Mouse (Mus musculus) layer of hippocampus, postnatal 36 days (tissue): ENCODE measurements around the gene Tmem254b. TPM values are rescaled to one million over a fixed set of nuclear protein-coding genes. Genes with fewer than 3 reads are reported as not detected.
"Not testable (repeated sequence)": the region's sequence is repeated elsewhere in the genome, so short reads cannot be mapped to it uniquely, and the experiment has no call there.

Experiments used
- DNase-seq, 2 experiments: peaks; one replicate each; pipeline ENCODE4 v3.0.0; 2022
- total RNA-seq, 2 experiments: library from RNA; stranded (reverse); gene quantifications; 2 replicates each; pipeline ENCODE4 v1.2.3; 2021

The Tmem254b gene
- total RNA-seq = 10 to 100 TPM; 15.0 to 16.8 TPM

DNA sequence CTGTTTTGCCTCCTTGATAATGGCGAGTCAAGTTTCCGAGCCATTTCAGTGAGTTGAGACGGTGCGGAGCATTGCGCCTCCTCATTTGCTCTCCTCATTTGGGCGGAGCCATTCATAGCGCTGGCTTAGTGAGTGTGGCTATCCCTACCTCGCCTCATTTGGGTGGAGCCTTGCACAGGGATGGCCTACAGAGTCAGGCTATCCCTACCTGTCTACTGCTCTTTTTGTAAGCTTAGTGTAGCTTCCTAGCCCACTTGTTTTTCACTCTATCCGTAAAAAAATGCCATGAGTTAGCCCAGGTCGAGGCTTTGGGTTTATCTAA, at the start of gene Tmem254b:
Tmem254b (minus strand) TSS at position 116 of the 322 bp plus-strand sequence.
- DNase-seq = not testable (repeated sequence)

DNA sequence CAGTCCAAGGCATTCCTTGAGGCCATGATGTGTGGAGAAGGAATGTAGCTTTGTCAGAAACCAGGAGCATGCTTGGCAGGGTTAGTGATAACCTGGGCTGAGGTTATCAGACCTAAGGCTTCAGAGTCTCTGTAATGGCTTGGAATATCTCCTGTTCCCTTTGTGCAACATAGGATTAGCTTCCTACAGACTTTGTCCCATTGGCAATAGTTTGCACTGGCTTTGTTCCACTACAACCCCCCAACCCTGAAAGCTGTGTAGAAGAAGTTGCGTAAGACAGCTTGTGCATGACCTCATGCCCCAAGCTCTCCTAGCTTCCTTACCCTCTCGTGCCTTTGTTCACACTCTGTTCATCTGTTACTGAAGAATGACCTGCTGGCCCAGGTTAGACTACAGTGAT, 30.3 kb upstream of the Tmem254b start:
- not testable (repeated sequence) for DNase-seq

DNA sequence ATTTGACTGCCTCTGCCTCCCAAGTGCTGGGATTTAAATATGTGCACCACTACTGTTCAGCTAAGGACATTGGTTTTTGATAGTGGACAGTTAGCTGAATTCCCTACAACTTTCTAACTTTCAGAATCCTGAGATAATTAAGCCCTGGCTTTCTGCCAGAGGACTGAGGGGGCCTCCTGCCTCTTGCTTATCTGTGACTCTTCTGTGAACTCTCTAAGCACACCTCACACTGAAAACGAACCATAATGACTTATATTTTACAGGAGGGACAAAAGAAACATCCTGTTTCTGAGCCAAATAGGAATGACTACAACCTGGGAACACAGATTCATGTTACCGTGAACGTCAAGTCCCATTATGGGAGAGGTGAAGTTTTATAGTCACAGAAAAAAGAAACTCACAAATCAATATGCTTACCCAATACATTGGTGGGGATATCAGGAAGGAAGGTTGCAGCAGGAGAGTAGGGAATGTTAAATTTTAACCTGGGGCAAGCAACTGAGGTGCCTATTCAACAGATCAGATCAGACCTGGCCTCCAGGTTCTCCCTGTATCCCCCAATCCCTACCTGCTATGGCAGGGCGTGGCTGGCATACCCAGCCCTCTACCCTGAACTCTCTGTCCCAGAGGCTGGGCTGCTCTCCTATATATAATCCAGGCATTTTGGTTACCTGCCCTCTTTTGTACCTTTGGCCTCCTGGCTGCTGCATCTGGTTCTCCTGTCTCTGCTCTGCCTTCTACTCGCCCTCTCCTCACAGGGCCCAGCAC, 9.6 kb upstream of the Tmem254b start:
- not testable (repeated sequence) for DNase-seq

DNA sequence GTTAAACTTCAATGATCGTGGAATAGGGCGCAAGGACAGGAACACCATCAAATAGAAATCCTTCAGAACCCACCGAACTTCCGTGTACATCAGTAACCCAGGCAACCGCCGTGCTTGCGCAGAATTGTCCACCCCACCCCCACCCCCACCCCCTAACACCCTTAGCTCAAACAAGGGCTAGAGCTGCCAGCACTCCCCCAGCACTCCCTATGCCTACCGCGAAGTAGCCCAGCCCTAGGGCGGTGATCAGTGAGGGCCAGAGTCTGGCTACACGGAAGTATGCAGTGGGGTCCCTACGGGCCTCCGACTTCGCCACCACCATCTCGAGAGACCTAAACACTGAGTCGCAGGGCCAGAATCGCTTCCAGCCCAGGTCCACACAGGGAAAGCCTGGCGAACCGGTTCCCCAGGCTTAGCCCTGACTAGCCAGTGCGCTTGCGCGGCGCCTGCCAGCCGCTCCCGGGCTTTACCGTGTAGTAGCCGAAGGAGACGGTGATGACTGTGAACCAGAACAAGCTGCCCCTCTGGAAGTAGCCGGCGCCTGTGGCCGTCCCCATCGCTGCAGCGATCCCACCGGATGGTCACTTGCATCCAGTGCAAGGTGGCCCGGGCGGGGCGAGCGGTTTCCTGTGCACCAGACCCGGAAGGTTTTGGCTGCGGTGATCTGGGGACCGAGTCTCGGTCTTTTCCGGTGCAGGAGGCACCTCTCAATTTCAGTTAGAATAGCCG, 480 bp downstream of the Tmem254b start:
- not testable (repeated sequence) for DNase-seq

DNA sequence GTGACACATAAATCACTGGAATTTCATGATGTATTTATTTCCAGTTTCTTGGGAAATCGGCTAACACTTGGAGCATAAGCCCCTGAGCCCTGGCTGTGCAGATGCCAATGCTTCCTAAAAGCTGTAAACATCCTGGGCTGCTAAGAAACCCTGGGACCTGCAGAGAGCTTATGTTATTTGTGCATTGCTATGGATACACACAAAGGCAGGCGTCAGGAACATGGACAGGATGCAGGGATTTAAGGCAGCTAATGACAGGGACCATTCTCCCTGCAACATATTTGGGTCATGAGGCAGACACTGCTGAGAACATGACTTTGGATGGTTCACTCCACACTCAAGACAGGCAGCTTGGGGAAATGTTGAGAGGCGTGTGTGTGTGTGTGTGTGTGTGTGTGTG, 9.0 kb downstream of the Tmem254b start:
- not testable (repeated sequence) for DNase-seq

DNA sequence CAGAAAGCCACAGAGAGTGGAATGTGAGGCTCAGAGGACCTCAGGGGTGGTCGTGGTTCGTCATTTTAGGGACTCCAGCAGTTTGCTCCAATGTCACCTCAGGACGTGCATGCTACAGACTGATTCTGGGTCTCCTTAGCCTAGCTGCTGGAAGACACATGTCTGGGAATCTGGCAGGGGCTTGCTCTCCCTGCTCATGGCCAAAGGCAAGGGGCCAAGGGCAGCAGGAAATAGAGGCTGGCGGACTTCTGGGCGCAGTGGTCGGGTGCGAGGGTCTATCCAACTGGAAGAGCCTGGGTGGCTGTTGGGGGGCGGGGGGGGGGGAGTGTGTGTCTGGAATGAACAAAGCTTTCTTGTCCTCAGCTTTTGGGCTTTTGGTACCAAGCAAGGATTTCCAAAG, 18.5 kb downstream of the Tmem254b start:
- not testable (repeated sequence) for DNase-seq

DNA sequence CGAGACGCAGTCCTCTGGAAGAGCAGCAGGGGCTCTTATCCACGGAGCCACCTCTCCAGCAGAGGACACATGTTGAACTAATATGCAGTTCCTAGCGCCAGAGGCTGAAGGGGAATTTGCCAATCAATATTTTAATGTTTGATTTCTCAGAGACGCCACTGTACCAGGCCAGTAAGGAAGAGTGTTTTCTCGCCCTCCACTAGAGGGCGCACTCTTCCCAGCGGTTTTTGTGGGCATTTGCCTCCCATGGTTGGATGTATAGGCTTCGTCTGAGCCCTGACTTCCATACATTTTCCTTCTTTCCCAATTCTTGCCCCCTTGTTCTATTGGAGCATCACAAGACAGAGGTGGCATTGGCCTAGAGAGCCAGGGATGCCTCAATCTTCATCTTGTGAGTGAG, 20.2 kb downstream of the Tmem254b start:
- DNase-seq = not testable (repeated sequence)

DNA sequence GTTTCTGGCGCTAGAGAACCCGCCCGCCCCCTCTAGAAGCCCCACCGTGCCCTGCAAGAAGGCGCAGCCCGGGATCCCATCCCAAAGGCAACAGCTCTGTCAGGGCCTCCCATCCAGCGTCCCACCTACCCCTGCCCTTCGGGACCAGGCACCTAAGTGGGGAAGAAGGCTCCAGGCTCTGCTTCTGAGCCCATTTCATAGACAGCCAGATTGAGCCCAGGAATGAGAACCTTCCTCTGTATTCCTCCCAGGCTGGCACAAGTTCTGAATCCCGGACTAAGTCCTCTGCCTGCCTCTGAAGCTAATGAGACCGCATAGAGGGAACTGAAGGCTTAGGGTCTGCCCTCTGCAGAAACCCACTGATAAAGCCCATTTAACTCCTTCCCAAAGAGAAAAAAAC, 24.5 kb downstream of the Tmem254b start, which contains the start of gene Plac9b:
Plac9b (minus strand) TSS at position 101 of the 400 bp plus-strand sequence.
- not testable (repeated sequence) for DNase-seq

DNA sequence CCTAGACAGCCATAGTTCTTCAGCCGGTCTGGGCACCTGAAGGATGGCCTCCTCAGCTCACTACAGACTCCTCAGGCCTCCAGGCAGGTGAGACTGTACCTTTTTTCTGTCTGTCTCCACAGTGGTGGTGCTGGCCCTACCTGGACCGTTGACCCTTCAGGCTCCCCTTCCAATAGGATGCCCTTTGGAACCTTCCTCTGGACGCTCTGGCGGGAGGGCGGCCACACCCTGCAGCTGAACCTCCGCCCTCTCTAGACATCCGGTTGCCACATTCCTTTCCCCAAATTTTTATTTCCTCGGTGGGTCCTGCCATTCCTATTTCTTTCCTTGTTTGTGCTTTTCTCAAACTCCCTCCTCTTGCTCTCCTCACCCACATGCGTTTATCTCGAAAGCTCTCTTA, 25.2 kb downstream of the Tmem254b start:
- DNase-seq = not testable (repeated sequence)

DNA sequence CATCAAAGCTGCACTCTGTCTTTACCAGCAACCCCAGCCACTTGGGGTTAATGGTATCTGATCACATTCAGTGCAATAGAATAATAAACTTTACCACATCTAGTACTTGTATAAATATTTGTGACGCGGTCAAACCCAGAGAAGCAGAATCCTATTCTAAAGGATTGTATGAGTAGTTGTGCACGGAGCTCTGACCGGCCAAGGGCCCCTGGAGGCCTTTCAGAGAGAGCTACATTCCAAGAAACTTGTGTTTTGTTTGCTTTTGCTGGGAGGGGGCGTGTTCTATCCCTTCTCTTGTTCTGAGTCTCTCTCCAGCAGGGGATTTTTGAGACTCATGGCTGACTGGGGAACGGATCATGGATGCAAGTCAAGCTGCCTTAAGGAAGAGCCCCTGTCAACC, 31.8 kb downstream of the Tmem254b start:
- not testable (repeated sequence) for DNase-seq

DNA sequence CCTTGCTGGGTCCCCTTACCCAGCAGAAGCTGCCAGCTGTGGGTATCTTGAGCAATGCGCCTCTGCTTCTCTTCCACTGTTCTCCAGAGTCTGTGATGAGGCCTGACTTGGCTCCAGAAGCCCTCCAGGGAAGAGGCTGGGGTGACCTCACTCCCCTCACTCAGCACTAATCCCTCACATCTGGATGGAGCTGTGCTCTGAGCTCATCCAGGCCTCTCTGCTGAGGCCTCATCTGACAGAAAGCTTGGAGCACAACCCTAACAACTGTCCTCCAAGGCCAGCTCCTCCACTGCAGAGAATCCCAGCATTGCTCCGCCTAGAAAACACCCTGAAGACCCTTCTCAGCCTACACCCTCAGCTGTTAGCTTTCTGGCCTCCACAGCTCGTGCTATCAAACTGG, 32.9 kb downstream of the Tmem254b start:
- not testable (repeated sequence) for DNase-seq

DNA sequence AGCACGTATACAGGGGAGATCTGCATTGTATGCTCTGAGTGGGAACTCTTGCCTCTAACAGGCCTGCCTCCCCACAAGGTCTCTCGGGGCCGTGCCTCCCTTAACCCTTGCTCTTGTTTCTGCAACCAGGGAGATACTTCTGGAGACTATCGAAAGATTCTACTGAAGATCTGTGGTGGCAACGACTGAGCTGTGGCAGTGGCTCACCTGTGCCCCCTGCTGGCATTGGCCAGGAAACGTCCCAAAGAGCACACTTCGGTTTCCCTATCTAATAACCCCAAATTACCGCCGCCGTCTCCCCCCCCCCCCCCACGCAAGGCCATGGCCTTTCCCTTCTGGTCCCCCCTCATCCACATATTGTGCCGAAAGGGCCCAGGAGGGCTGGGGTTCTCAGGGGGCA, 41.6 kb downstream of the Tmem254b start:
- DNase-seq = not testable (repeated sequence)

DNA sequence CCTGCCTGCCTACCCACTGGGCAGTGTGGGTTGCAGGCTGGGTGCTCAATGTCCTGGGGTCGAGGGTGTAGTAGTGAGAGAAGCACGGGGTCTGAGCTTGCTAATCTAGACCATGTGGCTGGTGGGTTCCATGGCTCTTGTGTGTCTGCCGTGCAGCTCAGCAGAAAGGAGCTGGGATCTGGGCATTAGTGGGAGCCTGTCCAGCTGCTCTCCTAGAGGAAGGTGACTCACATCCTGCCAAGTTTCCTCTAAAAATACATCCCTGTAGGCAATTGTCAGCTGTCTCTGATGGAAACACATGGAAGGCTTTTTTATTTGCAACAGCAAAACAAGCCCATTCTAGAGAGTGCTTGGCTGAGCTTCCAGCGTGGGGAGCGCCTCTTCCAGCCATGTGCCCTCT, 44.4 kb downstream of the Tmem254b start:
- not testable (repeated sequence) for DNase-seq

DNA sequence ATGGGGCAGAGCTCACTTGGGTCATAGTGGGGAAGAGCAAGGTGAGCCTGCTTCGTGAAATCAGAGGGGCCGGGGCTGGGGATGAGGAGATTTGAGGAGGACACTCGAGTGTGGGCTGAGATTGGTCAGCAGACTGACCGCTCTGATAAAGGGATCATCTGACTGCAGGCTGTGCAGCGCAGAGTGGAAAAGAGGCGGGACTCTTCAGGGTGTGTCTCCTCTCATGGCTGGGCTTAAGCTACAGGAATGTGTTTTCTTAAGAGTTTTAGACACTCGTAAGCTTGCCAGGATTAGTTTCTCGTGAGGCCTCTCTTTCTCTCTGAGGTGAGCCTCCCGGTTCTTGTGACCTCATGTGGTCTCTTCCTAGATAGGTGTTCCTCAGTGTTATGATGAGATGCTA, 45.7 kb downstream of the Tmem254b start:
- DNase-seq = not testable (repeated sequence)

DNA sequence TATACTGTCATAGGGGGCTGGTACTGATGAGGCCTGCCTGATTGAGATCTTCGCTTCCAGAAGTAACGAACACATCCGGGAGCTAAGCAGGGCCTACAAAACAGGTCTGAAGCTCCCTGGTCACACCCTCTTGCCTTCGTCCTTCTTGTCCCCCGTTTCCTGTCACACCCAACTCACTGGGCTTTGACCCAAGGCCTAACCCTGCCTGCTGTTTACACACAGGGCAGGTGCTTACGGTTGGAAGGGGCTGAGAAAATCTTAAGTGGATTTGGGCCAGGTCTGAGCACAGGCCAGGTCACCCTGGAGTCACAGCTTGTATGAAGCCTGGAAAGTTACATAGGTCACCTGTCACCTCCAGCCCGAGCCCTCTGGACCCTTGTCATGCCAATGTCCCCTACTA, 50.8 kb downstream of the Tmem254b start:
- not testable (repeated sequence) for DNase-seq

Other genes with a start within 250 kb of the Tmem254b start
- under 1 TPM; 0.77 to 0.83 TPM for gene Duxbl1, start 228.5 kb downstream of the Tmem254b start, total RNA-seq
- gene Gm9780, start 164.3 kb downstream of the Tmem254b start, total RNA-seq = 1 to 10 TPM in 1 of 2 experiments, under 1 TPM in 1; 0.87 to 4.7 TPM
- 10 to 100 TPM; 18.4 to 19.2 TPM for gene Tmem254c, start 139.7 kb downstream of the Tmem254b start, total RNA-seq
- gene Cphx2, start 125.5 kb downstream of the Tmem254b start, total RNA-seq = not detected
- not detected for gene Cphx3, start 124.7 kb downstream of the Tmem254b start, total RNA-seq
- gene Duxbl2, start 88.7 kb downstream of the Tmem254b start, total RNA-seq = under 1 TPM in 1 of 2 experiments, not detected in 1; 0.25 TPM
- gene Plac9b, start 24.6 kb downstream of the Tmem254b start, total RNA-seq = 1 to 10 TPM; 3.8 to 7.3 TPM
- gene Duxbl3, start 50.9 kb upstream of the Tmem254b start, total RNA-seq = 1 to 10 TPM in 1 of 2 experiments, under 1 TPM in 1; 0.70 to 1.4 TPM